Mouse (Mus musculus) regulatory T cell (primary cell): Measurements from ENCODE around the gene Trim38.

Source experiments
- in situ Hi-C: fragments of 300-600 bp; cut with MboI, MseI; formaldehyde crosslinking; loops from one replicate; pipeline ENCODE4 v1.15.1; 2025; ENCODE audit warnings: high pct_unique_total_duplicates

Trim38 gene

DNA sequence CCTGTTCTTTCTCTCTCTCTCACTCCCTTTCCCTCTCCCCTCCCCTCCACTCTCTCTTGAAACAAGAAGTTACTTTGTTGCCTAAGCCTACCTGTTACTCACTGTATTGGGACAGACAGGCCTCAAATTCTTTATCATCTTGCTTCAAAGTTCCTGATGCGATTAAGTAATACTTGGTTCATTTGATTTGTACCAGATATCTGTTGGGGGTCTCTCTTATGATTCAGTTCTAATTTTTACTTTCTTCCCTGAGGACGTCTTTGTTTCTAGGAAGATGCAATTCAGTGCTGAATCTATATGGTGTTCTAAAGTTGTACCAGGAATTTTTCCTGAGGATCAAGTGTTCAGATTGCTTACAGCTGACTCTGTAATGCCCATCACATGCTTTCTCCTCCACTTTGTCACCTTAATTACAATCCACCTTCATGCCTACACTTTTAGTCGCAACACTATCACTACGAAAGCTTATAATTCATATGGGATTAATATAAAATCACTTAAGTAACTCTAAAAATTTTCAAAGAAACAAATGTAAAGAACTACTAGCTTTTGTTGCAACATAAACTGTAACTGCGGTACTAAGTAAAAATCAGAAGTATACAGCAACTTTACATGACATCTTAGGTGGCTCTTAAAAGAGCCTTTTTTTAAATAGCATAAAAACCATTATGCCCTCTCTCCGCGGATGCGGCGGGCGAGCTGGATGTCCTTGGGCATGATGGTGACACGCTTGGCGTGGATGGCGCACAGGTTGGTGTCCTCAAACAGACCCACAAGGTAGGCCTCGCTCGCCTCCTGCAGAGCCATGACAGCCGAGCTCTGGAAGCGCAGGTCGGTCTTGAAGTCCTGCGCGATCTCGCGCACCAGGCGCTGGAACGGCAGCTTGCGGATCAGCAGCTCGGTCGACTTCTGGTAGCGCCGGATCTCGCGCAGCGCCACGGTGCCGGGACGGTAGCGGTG, 25.0 kb upstream of the Trim38 start:
- in situ Hi-C loops, result loop anchor here (5.0 to 25.0 kb wide), 3 partner anchors 162 to 1957 kb away; partner anchors contain the start of genes Hist1h1b, Hist1h2ah, Hist1h2an and Hist1h2bk

GRCm38 (mm10) chr13:23745381-23746161, 24.1 kb upstream of the Trim38 start, which contains the start of gene Hist1h3c:
Gene Hist1h3c (minus strand): TSS chr13:23745602.
- in situ Hi-C loops, result loop anchor here (5.0 to 25.0 kb wide), 3 partner anchors 163 to 1958 kb away; partner anchors contain the start of genes Hist1h1b, Hist1h2ah, Hist1h2an and Hist1h2bk

DNA sequence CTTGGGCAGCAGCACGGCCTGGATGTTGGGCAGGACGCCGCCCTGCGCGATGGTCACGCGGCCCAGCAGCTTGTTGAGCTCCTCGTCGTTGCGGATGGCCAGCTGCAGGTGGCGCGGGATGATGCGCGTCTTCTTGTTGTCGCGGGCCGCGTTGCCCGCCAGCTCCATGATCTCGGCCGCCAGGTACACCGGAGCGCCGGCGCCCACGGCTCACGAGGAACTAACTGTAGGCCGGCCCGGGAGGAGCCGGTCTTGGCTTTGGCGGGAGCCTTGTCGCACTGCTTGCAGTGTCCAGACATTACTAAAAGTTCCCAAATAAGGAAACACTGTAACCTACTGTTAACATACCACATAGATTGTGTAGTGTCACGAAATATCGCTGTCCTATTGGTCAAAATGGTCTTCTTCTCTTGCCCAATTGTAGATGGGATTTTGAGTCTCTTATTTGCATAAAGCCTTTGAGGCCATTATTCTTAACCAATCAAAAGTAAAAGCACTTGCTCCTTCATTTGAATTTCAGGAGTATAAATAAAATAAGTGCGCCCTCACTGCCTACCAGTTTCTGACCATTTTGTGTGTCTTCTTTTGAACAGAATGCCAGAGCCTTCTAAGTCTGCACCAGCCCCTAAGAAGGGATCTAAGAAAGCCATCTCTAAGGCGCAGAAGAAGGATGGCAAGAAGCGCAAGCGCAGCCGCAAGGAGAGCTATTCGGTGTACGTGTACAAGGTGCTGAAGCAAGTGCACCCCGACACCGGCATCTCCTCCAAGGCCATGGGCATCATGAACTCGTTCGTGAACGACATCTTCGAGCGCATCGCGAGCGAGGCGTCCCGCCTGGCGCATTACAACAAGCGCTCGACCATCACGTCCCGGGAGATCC, 23.3 kb upstream of the Trim38 start, which contains the start of gene Hist1h2bb:
Gene Hist1h2bb, plus strand, starts transcription at position 534 of the 880 bp plus-strand sequence.
- in situ Hi-C loops, result loop anchor here (5.0 to 25.0 kb wide), 3 partner anchors 164 to 1959 kb away; partner anchors contain the start of genes Hist1h1b, Hist1h2ah, Hist1h2an and Hist1h2bk

- in situ Hi-C loops, result loop anchor here (5.0 to 25.0 kb wide), 3 partner anchors 165 to 1960 kb away; partner anchors contain the start of genes Hist1h1b, Hist1h2ah, Hist1h2an and Hist1h2bk
Observed at GRCm38 (mm10) chr13:23747081-23747891, 22.4 kb upstream of the Trim38 start.

DNA sequence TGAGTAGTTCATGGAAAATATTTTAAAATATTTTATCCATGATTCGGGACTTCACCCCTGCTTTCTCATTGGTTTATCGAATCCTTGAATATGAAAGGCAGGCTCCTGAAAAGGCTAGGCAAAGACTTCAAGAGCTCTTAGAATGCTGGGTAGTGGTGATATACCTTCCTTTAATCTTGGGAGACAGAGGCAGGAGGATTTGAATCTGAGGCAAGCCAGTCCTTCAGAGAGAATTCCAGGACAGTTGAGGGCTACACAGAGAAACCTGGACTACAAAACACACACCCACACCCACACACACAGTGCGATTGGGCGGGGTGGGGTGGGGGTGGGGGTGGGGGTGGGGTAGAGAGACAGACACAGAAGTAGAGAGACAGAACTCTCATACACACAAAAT, 21.8 kb upstream of the Trim38 start:
- in situ Hi-C loops, result loop anchor here (5.0 to 25.0 kb wide), 3 partner anchors 166 to 1961 kb away; partner anchors contain the start of genes Hist1h1b, Hist1h2ah, Hist1h2an and Hist1h2bk

DNA sequence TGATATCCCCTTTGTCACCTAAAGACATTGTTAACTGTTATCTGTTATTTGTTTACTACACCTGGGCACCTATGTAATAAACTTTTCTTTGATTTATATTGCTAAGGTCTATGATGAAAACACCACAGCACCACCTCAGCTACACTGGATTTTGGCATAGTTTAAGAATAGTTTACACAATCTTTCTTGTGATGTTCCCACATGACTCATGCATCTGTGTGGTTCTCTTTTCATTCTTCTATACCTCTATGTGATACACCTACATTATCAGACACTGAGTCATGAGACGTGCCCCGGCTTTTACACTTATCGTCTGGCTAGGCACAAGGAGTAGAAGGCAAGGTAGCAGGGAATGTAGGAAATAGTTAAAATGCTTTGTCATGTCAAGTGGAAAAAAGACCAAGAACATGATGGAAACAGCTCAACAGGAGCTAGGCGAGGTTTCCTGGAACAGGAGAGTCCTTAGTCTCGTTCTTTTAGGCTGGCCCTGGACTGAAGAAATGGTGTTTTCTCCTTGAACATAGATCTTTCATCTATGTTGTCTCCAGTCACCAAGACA, 20.1 kb upstream of the Trim38 start:
- in situ Hi-C loops, result loop anchor here (5.0 to 25.0 kb wide), 5 partner anchors 167 to 1962 kb away; partner anchors contain the start of genes Hist1h1b, Hist1h2ah, Hist1h2an and Hist1h2bk

GRCm38 (mm10) chr13:23750839-23751477, 18.8 kb upstream of the Trim38 start, which contains the start of gene Hist1h2ab:
Gene Hist1h2ab (plus strand): TSS chr13:23751126.
- in situ Hi-C loops, result loop anchor here (25.0 kb wide), 2 partner anchors 861 to 1036 kb away; no protein-coding TSS in a partner anchor

GRCm38 (mm10) chr13:23751478-23751956, 18.2 kb upstream of the Trim38 start:
- in situ Hi-C loops, result loop anchor here (25.0 kb wide), 2 partner anchors 861 to 1036 kb away; no protein-coding TSS in a partner anchor

DNA sequence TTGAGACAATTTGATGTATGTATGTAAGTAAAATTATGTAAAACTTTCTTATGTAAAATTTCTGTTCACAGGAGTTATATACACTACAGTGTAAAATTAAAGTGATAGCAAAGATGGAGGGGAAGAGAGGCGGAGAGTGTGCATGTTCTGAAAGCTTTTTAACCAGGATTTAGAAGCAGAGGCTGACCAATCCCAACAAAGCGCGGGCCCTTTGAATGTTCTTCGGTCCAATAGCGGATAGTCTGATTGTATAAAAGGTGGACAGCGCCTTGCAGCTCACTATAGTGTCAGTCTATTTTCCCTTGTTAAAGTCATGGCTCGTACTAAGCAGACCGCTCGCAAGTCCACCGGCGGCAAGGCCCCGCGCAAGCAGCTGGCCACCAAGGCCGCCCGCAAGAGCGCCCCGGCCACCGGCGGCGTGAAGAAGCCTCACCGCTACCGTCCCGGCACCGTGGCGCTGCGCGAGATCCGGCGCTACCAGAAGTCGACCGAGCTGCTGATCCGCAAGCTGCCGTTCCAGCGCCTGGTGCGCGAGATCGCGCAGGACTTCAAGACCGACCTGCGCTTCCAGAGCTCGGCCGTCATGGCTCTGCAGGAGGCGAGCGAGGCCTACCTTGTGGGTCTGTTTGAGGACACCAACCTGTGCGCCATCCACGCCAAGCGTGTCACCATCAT, 17.5 kb upstream of the Trim38 start, which contains the start of gene Hist1h3b:
Gene Hist1h3b, plus strand, starts transcription at position 201 of the 675 bp plus-strand sequence.
- in situ Hi-C loops, result loop anchor here (25.0 kb wide), 2 partner anchors 860 to 1035 kb away; no protein-coding TSS in a partner anchor

- in situ Hi-C loops, result loop anchor here (25.0 kb wide), 2 partner anchors 860 to 1035 kb away; no protein-coding TSS in a partner anchor
Observed at GRCm38 (mm10) chr13:23752742-23753172, 17.0 kb upstream of the Trim38 start.

GRCm38 (mm10) chr13:23753314-23754078, 16.2 kb upstream of the Trim38 start:
- in situ Hi-C loops, result loop anchor here (25.0 kb wide), 2 partner anchors 859 to 1034 kb away; no protein-coding TSS in a partner anchor

GRCm38 (mm10) chr13:23755000-23755399, 14.7 kb upstream of the Trim38 start:
- in situ Hi-C loops, result loop anchor here (25.0 kb wide), 2 partner anchors 857 to 1032 kb away; no protein-coding TSS in a partner anchor

DNA sequence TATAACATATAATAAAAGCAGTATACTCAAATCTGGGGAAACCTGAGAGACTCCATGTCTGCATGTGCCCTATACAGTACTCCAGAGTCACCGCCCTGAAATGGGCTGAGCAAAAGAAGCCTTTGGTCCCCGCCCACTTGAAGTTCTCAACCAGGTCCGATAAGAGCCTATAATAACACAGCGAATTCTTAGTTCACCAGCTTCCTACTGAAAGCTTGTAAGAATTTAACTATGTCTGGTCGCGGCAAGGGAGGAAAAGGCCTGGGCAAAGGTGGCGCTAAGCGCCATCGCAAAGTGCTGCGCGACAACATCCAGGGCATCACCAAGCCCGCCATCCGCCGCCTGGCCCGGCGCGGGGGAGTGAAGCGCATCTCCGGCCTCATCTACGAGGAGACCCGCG, 12.9 kb upstream of the Trim38 start, which contains the start of gene Hist1h4b:
Gene Hist1h4b, plus strand, starts transcription at position 224 of the 400 bp plus-strand sequence.
- in situ Hi-C loops, result loop anchor here (25.0 kb wide), 2 partner anchors 856 to 1031 kb away; no protein-coding TSS in a partner anchor

- in situ Hi-C loops, result loop anchor here (25.0 kb wide), 2 partner anchors 855 to 1030 kb away; no protein-coding TSS in a partner anchor
Observed at GRCm38 (mm10) chr13:23757211-23757773, 12.4 kb upstream of the Trim38 start.

- in situ Hi-C loops, result loop anchor here (25.0 kb wide), 2 partner anchors 854 to 1029 kb away; no protein-coding TSS in a partner anchor
Observed at GRCm38 (mm10) chr13:23757921-23758320, 11.8 kb upstream of the Trim38 start.
